Mouse (Mus musculus) common myeloid progenitor, adult 5-6 weeks (primary cell): ENCODE results near the gene Cyth1. TPM values are rescaled to one million over a fixed set of nuclear protein-coding genes. Genes with fewer than 3 reads are reported as not detected.
A peak's percentile ranks its signal among the peaks of the same experiment; 100 is the strongest.

Experiments
- ATAC-seq: replicated peaks from 2 replicates; pipeline ENCODE4 v1.8.0; 2016; ENCODE audit warnings: low read depth, mild to moderate bottlenecking, moderate TSS enrichment, inconsistent platforms; ENCODE audit not compliant: poor library complexity, severe bottlenecking
- total RNA-seq: library from RNA; stranded (forward); fragments of 200-1000, 187-1606 nt; gene quantifications from 2 replicates; pipeline ENCODE4 v1.2.3, GENCODE M21; 2017

Cyth1 gene
- total RNA-seq, 1 experiment from 2014 or later, result 37.5 TPM

DNA sequence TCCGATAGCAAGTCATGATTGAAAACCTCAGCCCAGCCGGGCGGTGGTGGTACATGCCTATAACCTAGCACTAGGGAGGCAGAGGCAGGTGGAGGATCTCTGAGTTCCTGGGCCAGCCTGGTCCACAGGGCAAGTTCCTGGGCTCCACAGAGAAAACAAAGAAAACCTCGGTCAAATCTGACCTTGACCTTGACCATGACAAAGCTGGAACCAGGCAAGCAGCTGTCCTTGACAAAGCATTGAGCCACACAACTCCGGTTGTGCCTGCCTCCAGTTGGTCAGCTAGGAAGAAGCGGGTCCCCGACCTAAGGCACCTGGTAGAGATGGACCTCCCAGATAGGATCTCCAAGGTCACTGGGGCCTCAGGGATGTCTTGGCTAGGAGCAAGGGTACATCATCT, 8.0 kb upstream of the Cyth1 start:
- ATAC-seq, result no peak

DNA sequence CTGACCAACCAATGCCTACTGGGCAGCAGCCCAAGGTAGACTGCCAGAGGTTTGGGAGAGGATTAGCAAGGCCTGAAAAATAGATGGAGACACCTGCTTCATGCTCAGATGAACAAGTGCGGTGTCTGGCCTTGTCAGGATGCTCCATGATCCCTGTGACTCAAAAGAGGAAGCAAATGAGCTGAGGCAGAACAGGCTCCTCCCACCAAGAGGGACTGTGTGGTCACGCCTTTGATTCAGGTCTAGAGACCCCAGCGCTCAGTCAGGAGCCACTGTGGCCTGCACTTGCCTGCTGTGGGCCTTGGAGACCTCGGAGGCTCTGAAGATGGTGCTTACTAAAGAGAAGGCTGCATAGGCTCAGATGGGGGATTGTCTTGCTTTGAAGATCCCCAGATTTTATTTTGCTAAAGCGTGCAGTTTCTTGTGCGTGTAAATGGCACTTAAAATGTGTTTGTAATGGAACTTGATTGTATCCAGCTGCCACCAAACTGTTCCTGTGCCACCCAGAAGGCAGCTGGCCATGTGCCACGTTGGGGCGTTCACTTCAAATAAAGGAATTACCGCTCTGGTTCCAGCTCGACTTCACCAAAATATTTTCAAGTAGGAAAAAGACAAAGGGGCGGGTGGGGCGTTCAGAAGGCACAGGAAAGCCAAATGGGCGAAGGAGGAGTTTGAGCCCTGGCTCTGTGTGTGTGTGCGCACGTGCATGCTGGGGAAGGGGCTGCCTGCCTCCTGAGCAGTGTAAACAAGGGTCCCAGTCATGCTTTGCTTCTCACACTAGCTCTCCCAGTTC, 6.0 kb upstream of the Cyth1 start:
- peak; percentile 86 for ATAC-seq

DNA sequence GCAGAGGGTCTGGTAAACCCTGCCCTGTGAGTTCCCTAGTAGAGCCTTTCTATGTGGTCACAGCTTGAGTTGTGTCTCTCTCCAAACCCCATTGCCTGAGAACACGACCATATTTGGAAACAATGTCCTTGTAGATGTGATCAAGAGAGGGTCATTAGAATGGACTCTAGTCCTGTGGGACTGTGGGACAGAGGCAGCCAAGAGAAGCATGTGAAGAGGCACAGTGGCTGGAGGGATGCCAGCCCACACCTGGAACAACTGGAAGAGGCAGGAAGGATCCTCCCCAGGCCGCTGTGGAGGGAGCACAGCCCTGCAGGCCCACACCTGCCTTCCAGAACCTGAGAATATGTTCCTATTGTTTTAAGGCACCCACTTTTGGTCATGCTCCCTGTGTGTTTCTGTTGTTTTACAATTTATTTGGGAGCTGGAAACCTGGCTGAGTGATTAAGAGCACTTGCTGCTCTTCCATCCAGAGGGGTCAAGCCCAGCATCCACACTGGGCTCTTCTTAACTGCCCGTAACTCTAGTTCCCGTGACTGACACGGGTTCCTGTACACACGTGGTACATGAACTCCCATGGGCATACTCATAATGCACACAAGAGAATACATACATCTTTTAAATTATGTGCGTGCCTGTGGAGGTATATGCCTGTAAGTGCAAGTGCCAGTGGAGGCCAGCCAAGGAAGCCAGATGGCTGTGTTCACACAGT, 5.2 kb upstream of the Cyth1 start:
- ATAC-seq, result no peak

DNA sequence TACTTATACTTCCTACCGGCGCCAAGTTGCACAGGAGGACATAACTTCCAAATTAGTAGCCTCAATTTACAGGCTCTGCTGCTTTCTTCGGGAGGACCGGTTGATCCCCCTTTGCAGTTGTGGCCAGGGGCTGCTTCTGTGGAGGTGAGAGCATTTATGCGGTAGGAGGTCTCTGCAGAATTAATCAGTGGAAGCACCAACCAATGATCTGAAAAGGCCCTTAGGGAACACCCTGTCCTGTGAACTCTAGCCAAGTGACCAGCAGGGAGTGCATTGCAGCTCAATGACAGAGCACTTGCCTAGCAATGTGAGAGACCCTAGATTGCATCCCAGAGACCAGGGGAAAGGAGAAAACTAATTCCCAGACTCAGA, 606 bp upstream of the Cyth1 start:
- peak; percentile 6; the same call in 1 of the 2 replicates for ATAC-seq

DNA sequence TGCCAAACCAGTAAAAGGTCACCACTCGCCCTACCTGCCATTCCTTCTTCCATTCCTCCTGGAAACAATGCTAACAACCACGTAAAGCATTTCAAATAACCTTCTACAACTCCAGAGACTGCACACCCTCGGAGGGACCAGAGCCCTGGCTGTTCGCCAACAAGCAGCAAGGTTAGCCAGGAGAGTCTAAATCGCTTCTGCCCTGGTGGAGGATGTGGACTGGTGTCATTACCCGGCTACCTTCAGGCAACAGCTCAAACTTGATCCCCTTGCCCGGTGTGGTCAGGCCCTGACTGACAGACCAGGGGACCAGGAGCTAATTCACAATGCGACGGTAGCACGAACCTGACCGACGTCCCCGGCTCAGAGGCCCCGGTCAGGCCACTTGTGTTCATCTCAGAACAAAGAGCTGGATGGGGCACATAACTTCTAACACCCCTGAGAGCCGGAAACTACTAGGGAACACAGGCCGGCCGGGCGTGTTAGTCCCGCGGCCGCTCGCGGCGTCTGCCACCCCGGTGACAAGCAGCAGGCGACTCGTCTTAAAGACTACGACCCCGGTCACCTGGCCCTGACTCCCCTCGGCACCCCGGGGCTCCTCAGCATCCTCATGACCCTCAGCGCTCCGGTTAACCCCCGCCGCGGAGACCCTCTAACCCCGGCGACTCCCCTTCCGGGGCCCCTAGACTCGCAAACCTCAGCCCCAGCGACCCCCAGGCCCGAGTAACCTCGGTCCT, 865 bp downstream of the Cyth1 start:
- ATAC-seq, result peak; percentile 28

DNA sequence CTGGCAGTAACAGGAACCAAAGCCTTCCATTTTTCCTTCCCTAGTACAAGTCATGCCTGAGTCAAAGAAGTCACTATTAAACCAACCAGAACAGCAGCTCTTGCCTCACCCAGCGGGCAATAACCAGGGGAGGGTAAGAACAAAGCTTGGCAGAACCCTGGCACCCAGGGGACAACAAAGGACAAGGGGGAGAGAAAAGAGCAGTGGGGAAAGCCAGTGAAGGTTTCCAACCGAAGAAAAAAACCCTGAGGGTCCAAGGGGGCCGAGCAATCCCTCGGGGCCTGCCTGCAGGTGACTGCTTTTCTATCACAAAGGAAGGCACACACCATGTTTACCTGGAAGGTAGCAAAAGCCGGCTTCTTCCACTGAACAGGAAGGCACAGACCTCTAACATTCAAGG, 1.7 kb downstream of the Cyth1 start:
- ATAC-seq, result no peak

DNA sequence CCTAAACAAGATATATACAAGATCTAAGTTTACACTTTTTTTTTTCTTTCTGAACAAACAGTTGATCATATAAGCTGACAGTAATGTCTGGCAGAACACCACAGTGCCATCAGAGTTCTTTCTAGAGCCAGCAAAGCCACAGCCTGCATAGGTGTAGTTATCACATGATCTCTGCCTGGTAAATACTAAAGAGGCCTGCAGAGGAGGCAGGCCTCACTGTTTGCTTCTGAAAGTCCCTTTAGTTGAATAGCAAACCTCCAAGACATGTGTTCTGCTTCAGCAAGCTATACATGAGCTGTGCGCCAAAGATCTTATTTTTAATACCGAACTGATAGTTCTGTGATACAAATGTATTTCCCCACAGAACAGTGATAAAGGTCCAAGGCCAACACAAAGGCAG, 3.3 kb downstream of the Cyth1 start:
- ATAC-seq, result no peak

DNA sequence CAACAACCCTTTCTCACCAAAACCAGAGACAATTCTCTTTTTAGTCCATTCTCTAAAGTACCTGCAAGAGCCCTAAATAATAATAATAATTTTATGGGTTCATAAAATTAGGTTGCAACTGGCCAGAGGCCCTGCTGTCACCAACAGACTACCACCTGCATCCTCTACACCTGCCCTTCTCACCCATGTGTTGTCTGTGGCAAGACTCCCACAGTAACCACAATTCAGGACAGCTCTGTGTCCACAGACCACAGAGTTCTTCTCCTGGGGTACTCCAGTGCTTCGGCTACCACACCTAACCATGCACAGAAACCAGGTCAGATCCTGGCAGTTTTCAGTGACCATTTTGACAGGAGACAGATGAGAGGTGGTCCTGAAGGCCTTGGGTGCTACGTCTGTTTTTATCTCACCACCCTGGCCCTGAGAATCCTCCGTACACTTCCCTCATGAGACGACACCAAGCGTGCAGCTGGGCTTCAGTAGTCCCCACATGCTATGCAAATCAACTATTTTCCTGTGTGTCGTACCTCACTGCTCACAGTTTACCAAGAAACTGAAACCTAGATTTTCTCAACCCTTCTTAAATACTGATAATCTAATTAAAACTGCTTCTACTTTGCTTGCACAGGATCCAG, 4.6 kb downstream of the Cyth1 start:
- ATAC-seq, result no peak

DNA sequence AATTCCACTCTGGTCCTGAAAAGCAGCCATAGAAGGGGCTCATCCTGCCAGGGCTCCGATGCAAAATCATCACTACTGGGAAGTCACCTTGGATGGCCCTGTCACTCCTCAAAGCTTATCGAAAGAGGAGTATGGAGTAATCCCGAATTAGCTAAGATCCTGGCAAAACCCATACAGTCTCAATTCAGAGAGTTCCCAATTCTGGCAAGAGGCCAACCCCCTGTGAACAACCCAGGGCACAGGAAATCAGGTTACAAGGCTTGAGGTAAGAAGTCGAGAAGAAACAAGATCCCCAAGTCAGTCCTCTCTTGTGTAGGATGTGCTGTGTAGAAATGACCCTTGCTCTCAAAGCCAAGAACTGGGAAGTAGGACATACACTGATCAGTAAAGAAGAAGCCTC, 5.9 kb downstream of the Cyth1 start:
- ATAC-seq, result no peak

DNA sequence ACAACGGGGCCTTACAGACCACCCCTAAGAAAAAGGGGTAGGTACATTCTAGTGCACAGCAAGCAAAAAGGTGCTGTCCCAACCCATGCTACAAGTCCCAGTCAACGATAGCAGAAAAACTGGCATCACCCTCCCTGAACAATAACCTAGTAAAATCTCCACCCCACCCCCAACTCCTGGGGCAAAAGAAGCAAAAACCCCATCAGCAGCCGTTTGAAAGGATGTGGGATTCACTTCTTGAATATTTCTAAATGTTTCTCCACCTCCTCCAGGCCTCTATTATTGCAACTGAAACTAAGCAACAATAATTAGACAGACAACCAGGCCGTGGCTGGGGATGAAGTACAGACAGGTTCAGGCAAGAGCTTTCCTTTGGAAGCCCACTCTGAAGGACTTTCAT, 8.0 kb downstream of the Cyth1 start:
- no peak for ATAC-seq

DNA sequence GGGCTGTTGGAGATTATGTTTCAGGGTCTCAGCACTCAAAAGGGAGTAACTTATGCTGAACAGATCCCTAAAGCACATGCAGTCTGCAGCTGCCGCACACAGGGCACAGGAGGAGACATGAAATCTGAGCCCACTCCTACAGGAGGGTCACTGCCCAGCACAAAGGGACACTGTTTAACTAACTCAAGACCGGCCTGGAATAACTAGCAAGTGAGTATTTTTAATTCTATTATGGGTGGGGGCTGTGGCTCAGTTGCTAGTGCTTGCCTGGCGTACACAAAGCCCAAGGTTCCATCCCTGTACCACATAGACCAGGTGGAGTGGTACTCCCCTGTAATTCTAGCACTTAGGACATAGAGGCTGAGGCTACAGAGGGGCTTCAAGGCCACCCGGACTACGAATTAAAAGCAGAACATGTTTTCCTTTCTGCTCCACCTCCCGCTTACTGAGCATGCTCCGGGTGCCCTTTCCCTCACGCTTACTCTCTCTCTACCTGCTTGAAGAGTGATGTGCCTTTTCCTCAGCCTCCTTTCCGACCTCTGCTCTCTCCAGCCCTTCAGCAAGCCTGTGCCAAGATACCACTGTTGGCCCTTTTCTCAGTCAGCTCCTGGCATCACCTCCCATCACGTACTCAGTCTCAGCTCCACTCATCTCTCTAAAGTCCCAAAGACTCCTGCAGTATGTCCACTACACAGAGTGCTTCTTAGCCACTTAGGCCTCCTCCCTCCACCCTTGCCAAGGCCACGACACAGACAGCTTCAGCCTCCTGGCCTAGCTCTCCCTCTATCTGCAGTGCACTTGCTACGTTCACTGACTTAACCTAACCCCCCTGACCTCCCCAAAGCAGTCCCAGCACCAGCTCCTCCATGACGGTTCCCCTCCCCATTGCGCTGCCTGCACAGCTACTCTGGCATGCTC, 8.9 kb downstream of the Cyth1 start:
- ATAC-seq, result no peak

DNA sequence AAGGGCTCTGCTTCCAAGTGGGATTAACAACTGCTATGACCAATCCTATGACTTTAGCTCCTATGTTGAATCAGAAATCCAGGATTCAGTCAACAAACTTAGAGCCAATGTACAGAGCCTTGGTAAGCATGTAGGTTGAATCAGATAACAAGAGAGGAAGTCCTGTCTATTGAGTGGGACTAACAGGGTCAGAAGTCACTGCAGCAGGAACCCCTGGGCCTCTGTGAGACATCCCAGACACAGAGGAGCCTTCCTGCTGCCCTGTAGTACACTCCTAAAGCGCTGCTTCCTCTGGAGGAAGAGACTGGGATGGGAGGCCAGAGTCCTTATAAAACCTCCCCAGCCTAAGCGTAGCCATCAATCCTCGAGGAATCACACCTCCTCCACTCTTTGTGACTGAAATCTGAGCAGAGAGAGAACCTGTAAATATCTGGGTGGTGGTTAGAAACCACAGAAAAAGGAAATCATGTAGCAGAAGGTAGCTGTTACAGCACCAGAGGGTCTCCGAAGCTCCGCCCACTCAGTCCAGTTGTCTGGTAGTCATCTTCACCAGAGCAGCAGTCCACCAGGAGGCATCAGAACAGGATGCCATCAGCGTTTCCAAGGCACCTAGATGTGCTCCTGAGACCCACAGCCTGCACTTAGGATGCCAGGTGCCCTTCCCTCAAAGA, 11.7 kb downstream of the Cyth1 start:
- ATAC-seq, result peak; percentile 35

DNA sequence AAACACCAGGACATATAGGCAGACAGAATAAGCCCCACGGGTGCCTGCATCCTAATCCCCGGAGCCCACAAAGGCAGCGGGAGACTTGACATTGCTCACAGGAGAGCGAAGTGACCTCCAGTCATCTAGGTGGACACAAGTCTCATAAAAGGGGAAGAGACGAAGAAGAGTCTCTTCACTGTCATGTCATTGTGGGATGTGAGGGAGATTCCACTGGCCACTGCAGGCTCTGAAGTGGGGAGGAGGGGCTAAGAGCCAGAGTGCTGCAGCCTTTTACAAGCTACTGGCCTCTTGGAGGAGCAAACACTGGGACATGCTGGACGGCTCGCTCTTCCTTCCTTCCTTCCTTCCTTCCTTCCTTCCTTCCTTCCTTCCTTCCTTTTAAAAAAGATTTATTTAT, 13.5 kb downstream of the Cyth1 start:
- no peak for ATAC-seq

DNA sequence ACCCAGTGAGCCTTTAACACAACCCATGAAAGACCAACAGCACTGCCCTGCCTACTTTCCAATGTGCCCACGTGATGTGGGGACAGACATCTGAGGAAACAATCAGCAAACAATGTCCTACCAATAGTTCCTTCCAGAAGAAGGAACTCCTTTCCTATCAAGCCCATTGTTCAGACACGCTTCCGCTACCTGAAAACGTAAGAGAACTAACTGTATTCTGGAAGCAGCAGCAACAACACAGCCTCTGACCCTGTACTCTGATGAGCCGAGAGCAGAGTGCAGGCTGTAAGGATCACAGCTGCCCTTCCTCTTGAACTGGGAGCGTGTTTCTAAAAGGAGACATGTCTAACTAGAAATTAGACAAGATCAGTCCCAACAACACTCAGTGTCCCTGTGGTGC, 13.9 kb downstream of the Cyth1 start:
- no peak for ATAC-seq

DNA sequence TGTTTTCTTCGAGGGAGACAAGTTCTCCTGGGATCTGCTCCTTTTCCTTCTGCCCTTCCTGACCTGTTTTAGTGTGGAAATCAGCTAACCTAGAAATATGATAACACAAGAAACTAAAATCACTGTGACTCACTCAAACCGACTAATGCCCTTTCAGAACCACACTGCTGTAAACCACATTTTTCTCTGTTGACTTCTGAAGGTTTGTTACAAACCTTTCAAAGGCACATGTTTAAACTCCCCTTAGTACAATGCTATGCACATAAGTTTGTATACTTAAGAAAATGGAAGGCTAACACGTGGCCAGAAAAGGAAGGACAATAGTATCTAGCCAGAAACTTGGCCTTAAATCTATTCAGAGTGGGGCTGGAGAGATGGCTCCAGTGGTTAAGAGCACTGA, 14.5 kb downstream of the Cyth1 start:
- no peak for ATAC-seq

DNA sequence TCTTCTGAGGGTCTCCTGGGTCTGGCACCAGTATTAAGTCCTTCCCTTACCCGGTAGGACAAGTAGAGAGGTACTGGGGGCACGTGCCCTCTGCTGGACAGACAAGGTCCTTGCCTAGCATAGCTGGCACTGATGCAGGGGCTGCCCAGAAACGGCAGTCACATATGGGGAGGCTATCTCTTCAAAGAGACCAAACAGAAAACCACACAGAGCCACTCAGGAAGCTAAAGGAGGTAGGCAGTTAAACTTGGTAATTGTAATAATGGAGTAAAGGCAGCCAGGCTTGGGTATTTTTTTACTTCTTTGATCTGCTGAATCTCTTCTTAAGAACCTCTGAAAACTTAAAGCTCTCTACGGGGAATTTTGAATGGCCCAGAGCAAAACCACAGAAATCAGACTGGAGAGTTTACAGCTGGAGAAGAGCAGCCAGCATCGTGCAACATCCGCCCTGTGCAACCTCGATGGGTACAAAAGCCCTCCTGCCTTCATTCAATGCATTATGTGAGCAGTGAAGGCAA, 16.0 kb downstream of the Cyth1 start:
- ATAC-seq, result peak; percentile 93

DNA sequence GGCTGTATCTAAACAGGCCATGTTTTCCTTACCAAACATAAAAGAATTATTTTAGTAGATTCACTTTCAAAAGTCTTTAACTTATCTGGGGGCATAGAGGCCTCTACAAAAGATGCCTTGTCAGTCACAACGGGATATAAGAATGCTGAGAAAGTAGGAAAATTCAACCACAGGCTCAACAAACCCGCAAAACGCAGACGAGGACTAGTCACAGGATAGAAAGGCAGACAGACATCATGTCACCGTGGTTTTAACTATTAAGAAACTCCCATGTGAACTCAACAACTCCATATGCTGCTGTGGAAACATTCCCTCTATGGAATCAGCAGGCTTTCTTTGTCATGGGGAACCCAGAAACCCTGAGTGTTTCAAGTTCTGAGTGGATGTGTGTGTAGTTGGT, 18.5 kb downstream of the Cyth1 start:
- no peak for ATAC-seq

DNA sequence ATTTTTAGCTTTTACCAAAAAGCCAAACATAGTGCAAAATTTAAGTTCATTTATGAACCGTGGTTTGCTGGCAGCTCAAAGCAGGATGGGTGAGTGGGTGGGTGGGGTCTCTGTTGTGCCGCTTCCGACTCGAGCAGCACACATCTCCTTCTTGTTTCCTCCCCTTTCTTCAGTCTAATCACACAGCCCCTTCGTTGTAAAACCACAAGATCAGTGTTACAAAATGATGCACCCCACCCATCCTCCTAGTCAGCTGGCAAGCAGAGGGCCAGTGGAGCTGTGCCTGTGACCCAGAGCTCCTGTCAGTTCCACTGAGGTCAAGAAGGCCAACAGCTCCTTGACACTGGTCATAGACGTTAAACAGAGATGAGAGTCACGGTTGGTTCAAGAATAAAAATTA, 20.7 kb downstream of the Cyth1 start:
- peak; percentile 53 for ATAC-seq

DNA sequence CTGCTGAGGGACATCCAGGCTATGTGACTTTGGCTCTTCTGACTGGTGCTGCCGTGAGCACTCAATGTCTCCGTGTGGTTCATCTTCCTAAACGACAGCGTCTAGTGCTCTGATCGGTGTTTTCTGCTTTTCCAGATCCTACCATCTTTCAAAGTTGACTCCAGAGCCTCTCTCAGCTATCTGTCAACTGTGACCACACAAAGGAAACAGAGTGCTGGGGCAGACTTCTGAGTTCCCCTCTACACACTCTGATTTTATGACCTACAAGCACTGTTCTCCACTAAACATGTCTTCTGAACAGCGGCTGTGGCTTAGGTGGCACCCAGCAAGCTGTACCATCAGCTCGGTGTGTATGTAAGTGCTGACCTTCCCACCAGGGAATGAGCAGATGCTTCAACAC, 21.5 kb downstream of the Cyth1 start:
- peak; percentile 33; the same call in 1 of the 2 replicates for ATAC-seq
